Mouse (Mus musculus) heart, adult 2 months (tissue): ENCODE measurements around the gene Arhgef10l.

ENCODE experiments used
- CTCF ChIP-seq: fragments of 200-600 bp; IDR thresholded peaks from 2 replicates; pipeline ENCODE4 v1.8.1; 2022; ENCODE audit warnings: antibody characterized with exemption, mild to moderate bottlenecking, moderate library complexity
- EP300 ChIP-seq: fragments of 200-500 bp; IDR thresholded peaks from 2 replicates; pipeline ENCODE4 v1.6.1; 2011; ENCODE audit warnings: low read depth, low read length, control low read depth; ENCODE audit not compliant: insufficient read depth
- POLR2A ChIP-seq: fragments of 200-500 bp; IDR thresholded peaks from 2 replicates; pipeline ENCODE4 v1.6.1; 2011; ENCODE audit warnings: mild to moderate bottlenecking, low read depth, low read length, control low read depth; ENCODE audit not compliant: insufficient read depth

GRCm38 (mm10) chr4:140522873-140523272 lies 142.9 kb downstream of the Arhgef10l start:
- TF ChIP-seq CTCF (no peak), POLR2A (no peak), EP300 (no peak)
